Mouse (Mus musculus): ENCODE measurements at regions not wholly inside any gene's neighbourhood (a gene's known extent, or its start where the extent isn't known, plus 50 kb on each side); places are given as distances from the start of the nearest gene placed in this dataset.

DNA sequence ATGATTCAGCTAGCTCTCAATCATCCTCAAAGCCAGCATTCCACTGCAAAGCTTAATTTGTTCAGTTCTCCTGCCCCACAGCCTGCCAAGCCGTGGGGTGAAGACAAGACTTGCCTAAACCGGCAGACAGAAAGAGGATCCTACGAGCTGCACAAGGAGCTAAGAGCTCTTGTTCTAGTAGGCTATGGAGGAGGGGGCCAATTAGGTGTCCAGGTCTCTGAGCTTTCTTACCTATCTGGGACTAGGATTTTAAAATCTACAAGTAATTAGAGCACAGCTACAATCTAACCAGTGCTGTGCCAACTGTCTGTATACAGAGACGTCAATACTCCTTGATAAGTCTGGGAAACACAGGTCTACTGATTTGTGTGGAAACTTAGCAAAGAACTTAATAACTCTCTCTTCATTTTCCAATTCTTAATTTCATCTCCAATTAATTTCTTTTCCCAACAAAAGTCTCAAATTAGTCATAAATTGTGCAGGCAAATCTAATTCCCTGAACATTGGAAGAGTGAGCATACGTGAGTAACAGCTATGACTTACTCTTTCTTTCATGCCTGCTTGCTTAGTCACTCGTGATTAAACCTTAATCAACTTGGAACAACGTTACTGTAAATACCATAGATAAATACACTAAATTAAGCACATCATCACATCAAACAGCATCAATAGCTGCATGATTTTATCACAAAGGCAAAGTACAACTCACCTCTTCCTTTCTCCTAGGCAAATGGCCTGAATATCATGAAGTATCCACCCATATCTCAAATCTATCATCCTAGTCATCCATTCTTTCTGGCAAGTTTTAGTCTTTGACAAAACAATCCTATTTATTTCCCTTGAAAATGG is 87.1 kb upstream of the Mtap start:
- no peaks in the 10 kb centered on the region for H3K9me3 ChIP-seq
- WGBS, result 84% methylated on average over 7 of the region's 7 CpGs

DNA sequence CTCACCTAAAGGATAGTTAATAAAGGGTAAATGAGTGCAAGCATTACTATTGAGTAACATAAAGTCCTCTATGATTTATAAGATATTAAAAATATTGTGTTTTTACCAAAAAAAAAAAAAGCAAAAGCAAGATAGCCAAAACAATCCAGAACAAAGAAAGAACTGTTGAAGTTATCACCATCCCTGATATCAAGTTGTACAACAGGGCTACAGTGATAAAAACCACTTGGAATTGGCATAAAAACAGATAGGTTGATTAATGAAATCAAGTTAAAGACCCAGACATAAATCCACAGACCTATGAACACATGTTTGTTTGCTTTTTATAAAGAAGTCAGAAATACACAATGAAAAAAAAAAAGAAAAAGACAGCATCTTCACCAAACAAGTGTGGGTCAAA is 92.4 kb upstream of the Mtap start:
- no peaks in the 10 kb centered on the region for H3K36me3 ChIP-seq
- no peak for DNase-seq (ENCODE audit: low spot score)

More for the DNA sequence above, 87.1 kb upstream of the Mtap start:
- no peaks in the 10 kb centered on the region for H3K36me3 ChIP-seq
- no peaks in the 10 kb centered on the region for H3K27me3 ChIP-seq (ENCODE audit: insufficient read depth, poor library complexity, severe bottlenecking)
- no peak overlapping the region for H3K4me3 ChIP-seq
- H3K27ac ChIP-seq, result no peak overlapping the region
- DNase-seq (ENCODE audit: low spot score), result no peak
- no peaks in the 10 kb centered on the region for H3K4me1 ChIP-seq (replicated peaks)

DNA sequence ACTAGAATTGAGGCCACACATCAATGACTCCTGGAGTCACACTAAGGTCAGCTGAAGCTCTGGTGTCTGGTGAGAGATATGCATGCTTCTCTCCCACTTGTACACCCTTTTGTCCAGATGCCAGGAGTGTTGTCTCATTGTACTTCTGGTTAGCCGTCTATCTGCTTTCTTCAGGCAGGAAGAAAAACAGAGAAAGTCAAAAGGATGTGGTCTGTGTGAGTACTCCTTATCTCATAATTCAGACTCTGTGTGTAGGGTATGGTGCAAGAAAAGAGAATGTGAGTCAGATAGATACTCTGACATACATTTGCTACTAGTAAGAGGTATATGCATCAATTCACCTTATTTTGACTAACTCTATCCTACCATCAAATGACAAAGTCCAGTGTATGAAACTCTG is 92.9 kb upstream of the Mtap start:
- no peak for DNase-seq (ENCODE audit: low spot score)
- Histone ChIP-seq H3K36me3 (no peaks in the 10 kb centered on the region), H3K4me3 (no peak overlapping the region), H3K27ac (no peak overlapping the region), H3K4me1 (replicated peaks) (peaks cover 7% of the 10 kb centered on the region), H3K9me3 (no peaks in the 10 kb centered on the region), H3K27me3 (ENCODE audit: insufficient read depth, poor library complexity, severe bottlenecking) (no peaks in the 10 kb centered on the region)
- WGBS, result 73% methylated on average over 1 of the region's 1 CpGs

More for the DNA sequence above, 92.4 kb upstream of the Mtap start:
- H3K27me3 ChIP-seq (ENCODE audit: insufficient read depth, poor library complexity, severe bottlenecking), result no peaks in the 10 kb centered on the region
- no peak overlapping the region for H3K4me3 ChIP-seq
- H3K9me3 ChIP-seq, result no peaks in the 10 kb centered on the region
- H3K4me1 ChIP-seq (replicated peaks), result peaks cover 7% of the 10 kb centered on the region
- no peak overlapping the region for H3K27ac ChIP-seq

DNA sequence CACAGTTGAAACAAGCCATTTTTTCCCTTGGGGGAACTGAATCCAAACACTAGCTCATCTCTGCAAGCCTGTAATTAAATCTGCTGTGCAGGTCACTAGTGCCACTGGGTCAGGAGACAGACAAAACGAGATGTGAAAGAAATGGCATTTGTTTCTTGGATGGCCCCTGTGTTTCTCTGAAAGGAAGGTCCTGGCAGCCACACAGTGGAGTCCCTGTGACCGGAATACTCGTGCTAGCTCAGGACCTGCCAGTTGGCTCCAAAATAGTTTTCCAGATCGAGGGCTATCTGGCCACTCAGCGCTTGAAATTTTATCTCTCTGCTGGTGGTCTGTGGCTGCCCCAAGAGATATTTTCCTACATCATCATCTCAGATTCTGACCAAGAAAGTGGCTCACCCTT is 96.1 kb upstream of the Mtap start:
- 46% methylated on average over 5 of the region's 5 CpGs for WGBS
- Histone ChIP-seq H3K4me3 (no peak overlapping the region), H3K36me3 (no peaks in the 10 kb centered on the region), H3K4me1 (replicated peaks) (peaks cover 7% of the 10 kb centered on the region), H3K27ac (no peak overlapping the region), H3K9me3 (no peaks in the 10 kb centered on the region), H3K27me3 (ENCODE audit: insufficient read depth, poor library complexity, severe bottlenecking) (no peaks in the 10 kb centered on the region)
- DNase-seq (ENCODE audit: low spot score), result peak; percentile 2

DNA sequence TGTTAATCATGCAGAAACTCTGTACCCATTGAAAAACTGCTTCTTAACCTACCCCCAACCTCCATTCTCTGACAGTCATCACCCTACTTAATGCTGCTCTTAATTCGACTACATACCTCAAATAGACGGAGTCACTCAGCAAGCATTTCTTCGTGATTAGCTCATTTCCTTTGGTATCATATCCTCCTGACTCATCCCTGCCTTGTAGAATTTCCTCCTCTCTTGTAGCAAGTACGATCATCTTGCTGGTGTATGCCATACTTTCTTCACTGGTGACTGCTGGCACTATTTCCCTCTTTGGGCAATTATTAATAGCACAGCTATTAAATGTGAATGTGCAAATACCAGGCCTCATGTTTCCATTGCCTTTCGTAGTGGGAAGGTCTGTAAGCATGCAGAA is 98.0 kb upstream of the Mtap start:
- Histone ChIP-seq H3K4me3 (no peak overlapping the region), H3K27ac (no peak overlapping the region), H3K9me3 (no peaks in the 10 kb centered on the region), H3K27me3 (ENCODE audit: insufficient read depth, poor library complexity, severe bottlenecking) (no peaks in the 10 kb centered on the region), H3K36me3 (no peaks in the 10 kb centered on the region), H3K4me1 (replicated peaks) (peaks cover 7% of the 10 kb centered on the region)
- no peak for DNase-seq (ENCODE audit: low spot score)
- 84% methylated on average over 5 of the region's 5 CpGs for WGBS

DNA sequence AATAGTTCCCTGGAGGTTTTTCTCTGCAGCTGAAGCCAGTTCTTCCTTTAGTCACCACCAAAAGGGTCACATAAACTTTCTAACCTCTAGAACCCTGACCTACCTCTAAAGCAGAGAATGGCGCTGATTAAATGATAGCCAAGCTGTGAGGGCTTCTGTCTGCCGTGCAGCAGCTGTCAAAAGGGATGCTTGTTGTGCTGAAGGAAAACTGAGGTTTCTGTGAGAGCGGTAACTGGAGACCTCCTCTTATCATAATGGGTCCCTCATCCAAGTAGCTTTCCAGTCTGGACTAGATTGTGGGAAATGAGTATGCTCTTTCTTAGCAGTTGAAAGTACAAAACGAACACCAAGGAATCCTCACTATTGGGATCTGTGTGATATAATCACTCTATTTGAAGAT is 98.8 kb upstream of the Mtap start:
- 63% methylated on average over 4 of the region's 4 CpGs for WGBS
- peaks cover 7% of the 10 kb centered on the region for H3K4me1 ChIP-seq (replicated peaks)

DNA sequence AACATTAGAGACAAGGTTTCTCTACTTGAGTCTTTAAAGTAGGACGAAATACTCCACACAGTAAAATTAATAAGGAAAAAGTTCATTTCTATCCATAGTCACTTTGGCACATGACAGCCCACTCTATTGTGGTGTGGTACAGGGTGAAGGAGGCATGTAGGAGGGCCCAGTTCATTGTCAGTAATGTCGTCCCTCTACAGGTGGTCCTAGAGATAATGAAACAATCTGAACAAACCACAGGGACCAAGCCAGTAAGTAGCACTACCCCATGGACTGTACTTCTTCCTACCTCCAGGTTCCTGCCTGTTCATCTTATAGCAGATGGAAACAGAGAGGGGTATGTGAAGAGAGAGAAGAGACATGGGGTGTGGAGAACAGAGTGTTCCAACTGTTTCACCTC is 102.1 kb upstream of the Mtap start:
- Histone ChIP-seq H3K27ac (no peak overlapping the region), H3K27me3 (ENCODE audit: insufficient read depth, poor library complexity, severe bottlenecking) (no peaks in the 10 kb centered on the region), H3K4me1 (replicated peaks) (no peaks in the 10 kb centered on the region), H3K4me3 (no peak overlapping the region), H3K36me3 (no peaks in the 10 kb centered on the region), H3K9me3 (no peaks in the 10 kb centered on the region)
- WGBS, result 77% methylated on average over 2 of the region's 2 CpGs
- no peak for DNase-seq (ENCODE audit: low spot score)

More for the DNA sequence above, 98.8 kb upstream of the Mtap start:
- Histone ChIP-seq H3K27ac (no peak overlapping the region), H3K36me3 (no peaks in the 10 kb centered on the region), H3K4me3 (no peak overlapping the region), H3K9me3 (no peaks in the 10 kb centered on the region), H3K27me3 (ENCODE audit: insufficient read depth, poor library complexity, severe bottlenecking) (no peaks in the 10 kb centered on the region)
- no peak for DNase-seq (ENCODE audit: low spot score)

DNA sequence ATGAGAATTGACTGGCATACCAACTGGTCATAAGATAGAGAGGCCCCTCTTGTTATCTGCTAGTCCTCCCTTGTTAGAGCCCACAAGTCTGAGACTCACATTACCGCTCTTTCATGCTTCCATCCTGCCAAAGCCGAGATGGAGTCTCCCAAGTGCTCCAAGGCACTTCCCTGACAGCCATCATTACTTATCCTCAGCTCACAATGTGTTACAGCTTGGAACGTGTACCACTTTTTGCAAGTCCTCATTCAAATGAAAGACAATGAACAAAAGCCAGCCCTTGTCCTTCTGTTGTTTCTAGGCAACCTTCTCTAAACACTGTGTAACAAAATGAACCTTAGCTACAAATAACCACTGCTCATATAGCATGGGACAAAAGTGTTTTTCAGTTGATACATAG is 102.6 kb upstream of the Mtap start:
- Histone ChIP-seq H3K4me1 (replicated peaks) (no peaks in the 10 kb centered on the region), H3K27ac (no peak overlapping the region), H3K9me3 (no peaks in the 10 kb centered on the region), H3K27me3 (ENCODE audit: insufficient read depth, poor library complexity, severe bottlenecking) (no peaks in the 10 kb centered on the region), H3K36me3 (no peaks in the 10 kb centered on the region), H3K4me3 (no peak overlapping the region)
- WGBS, result 63% methylated on average over 3 of the region's 3 CpGs
- DNase-seq (ENCODE audit: low spot score), result no peak

DNA sequence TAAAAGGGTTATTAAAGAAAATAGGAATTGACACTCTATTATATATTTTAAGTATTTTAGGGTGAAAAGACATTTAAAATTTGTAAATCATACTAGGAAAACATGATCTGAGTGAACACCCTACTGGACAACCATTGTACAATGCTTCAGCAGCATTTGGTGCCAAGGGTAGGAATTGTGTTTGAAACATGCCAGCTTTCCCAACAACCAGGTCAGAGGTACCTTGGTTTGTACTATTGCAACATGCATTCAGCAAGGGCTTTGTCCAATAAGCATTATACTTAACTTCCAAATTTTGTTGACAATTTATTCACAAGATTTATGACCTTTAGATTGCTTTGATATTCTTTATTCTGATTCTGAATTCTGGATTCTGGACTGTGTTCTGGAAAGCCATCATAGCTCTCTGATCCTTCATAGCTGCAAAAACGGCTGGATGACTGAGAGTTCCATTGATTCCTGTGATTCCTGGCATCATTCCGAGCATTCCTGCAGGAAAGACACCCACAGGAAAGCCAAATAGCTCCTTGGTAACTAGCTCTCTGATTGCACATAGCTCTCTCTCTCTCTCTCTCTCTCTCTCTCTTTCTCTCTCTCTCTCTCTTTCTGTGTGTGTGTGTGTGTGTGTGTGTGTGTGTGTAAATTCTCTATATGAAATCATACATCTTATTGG is 124.1 kb upstream of the Mtap start:
- Histone ChIP-seq H3K27ac (no peak overlapping the region), H3K4me3 (no peak overlapping the region), H3K27me3 (ENCODE audit: insufficient read depth, poor library complexity, severe bottlenecking) (no peaks in the 10 kb centered on the region), H3K9me3 (no peaks in the 10 kb centered on the region), H3K4me1 (replicated peaks) (no peaks in the 10 kb centered on the region), H3K36me3 (no peaks in the 10 kb centered on the region)
- WGBS, result 54% methylated on average over 2 of the region's 2 CpGs
- DNase-seq (ENCODE audit: low spot score), result no peak

DNA sequence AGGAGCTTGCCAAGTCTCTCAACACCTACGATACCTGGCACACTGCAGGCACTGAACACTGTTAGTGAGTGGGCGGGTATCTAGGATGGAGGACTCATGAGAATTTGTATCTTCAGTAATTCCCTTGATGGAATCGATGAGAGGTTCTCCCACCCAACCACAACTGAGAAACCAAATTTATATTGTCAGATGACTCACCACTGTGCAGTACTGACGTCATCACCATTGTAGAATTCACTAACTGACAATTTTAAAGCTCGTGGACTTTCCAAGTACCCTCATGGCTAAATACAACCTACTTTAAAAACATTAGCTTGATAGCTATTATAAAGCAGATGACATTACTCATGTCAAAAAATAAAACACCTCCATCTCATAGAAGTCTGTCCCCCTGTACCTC is 128.4 kb upstream of the Mtap start:
- no peaks in the 10 kb centered on the region for H3K36me3 ChIP-seq
- no peaks in the 10 kb centered on the region for H3K9me3 ChIP-seq
- H3K4me1 ChIP-seq (replicated peaks), result no peaks in the 10 kb centered on the region
- 91% methylated on average over 5 of the region's 5 CpGs for WGBS
- no peak overlapping the region for H3K27ac ChIP-seq
- no peak overlapping the region for H3K4me3 ChIP-seq
- H3K27me3 ChIP-seq (ENCODE audit: insufficient read depth, poor library complexity, severe bottlenecking), result no peaks in the 10 kb centered on the region
- DNase-seq (ENCODE audit: low spot score), result no peak

DNA sequence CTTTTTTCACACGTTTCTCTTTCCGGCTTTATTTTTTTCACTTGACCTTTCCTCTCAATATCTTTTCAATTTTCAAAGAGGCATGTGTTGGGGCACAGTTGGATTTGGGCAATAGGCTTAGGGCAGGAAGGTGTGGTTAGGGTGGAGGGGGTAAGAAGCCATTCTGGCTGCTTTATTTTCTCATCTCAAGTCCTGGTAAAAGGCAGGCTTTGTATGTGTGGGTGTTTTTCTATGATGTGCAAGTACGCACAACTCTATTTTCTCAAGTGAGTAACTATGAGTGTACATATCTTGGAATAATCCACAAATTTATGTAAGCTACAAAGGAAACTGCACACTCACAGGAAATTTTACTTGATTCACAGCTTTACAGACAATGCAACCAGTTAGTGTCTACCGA is 121.5 kb upstream of the Ifne start:
- H3K4me3 ChIP-seq, result no peak overlapping the region
- no peaks in the 10 kb centered on the region for H3K4me1 ChIP-seq (replicated peaks)
- no peak overlapping the region for H3K27ac ChIP-seq
- H3K36me3 ChIP-seq, result no peaks in the 10 kb centered on the region
- H3K27me3 ChIP-seq (ENCODE audit: insufficient read depth, poor library complexity, severe bottlenecking), result no peaks in the 10 kb centered on the region
- no peak for DNase-seq (ENCODE audit: low spot score)
- H3K9me3 ChIP-seq, result no peaks in the 10 kb centered on the region
- 88% methylated on average over 4 of the region's 4 CpGs for WGBS

DNA sequence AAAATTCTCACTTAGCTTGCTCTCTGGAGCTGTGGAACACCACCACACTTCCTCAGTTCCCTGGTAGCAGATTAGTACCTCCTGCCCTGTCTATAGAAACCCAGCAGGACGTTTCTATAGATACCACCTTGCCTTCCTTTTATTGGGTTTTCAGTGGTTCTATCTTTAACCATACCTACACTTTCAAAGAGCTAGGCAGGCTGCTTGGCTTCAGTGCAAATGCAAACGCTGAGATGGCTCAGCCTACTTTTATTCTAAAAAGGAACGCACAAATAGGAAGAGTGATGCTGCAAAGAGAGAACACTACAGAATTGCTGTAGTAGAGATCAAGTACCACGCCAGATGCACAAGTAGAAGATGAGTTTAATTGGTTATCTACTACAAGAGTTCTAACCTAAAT is 120.9 kb upstream of the Ifne start:
- DNase-seq (ENCODE audit: low spot score), result no peak
- no peak overlapping the region for H3K4me3 ChIP-seq
- no peaks in the 10 kb centered on the region for H3K4me1 ChIP-seq (replicated peaks)
- no peak overlapping the region for H3K27ac ChIP-seq
- WGBS, result 76% methylated on average over 4 of the region's 4 CpGs
- H3K36me3 ChIP-seq, result no peaks in the 10 kb centered on the region
- H3K27me3 ChIP-seq (ENCODE audit: insufficient read depth, poor library complexity, severe bottlenecking), result no peaks in the 10 kb centered on the region
- H3K9me3 ChIP-seq, result no peaks in the 10 kb centered on the region

DNA sequence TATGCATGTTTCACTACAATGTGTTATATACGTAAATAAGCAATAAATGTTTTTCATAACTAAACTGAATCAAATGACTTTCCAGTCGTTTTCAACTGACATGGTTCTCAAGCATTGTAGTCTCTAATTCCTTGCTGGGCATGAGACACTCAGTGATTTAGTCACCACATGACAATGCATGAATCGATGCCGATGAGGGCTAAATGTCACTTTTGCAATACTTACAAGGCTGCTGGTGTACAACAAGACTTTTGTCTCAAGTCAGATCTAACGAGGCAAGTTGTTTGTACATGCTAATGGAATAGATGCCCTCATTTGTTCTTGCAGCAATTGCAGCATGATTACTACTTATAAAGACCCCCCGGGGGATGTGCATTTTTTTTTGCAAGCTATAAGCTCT is 120.2 kb upstream of the Ifne start:
- Histone ChIP-seq H3K27ac (no peak overlapping the region), H3K9me3 (no peaks in the 10 kb centered on the region), H3K36me3 (no peaks in the 10 kb centered on the region), H3K4me1 (replicated peaks) (no peaks in the 10 kb centered on the region), H3K4me3 (no peak overlapping the region), H3K27me3 (ENCODE audit: insufficient read depth, poor library complexity, severe bottlenecking) (no peaks in the 10 kb centered on the region)
- WGBS, result 87% methylated on average over 6 of the region's 6 CpGs
- no peak for DNase-seq (ENCODE audit: low spot score)
